Mouse (Mus musculus) right cerebral cortex, postnatal 10 days (tissue): ENCODE data around the gene Pycr1.
A peak's percentile ranks its signal among the peaks of the same experiment; 100 is the strongest.

Source experiments
- DNase-seq, 2 experiments: peaks; one replicate each; pipeline ENCODE4 v3.0.0; 2021; ENCODE audit warnings: low spot score in 2 of 2

Gene Pycr1

DNA sequence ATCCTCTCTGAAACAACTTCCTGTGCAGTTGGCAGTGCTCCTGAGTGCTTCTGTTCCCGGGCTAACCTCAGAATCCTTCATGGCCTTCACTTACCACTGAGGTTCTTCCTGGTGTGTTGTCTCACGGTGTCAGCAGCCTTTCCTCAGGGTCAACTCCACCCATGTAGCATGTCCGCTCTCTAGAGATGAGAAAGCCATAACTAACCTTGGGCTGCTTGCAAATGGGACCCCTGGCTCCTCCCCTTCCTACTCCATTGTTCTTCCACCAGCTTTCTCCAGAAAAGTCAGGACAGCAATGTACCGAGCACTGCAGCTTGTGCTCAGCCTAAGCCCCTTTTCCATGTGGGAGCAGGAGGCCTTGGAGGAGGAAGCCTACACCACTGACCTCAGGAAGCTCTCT lies 36.8 kb downstream of the Pycr1 start:
- no peak for DNase-seq

DNA sequence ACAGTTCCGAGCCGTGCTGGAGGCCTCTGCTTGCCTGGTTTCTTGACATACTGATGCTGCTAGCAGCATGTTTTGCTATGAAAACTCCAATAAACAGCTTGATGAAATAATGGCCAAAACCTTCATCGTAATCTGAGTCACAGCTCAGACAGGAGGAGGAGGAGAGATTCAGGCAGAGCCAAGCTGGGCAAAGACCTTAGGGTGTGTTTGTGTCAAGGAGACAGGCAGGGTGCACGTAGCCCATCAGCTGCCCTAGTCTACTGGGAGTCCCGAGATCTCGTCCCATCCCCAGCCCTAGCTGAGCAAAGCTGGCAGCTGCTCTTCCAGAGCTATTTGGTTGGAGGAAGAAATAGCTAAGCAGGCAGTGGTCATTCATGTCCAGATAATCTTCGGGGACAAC lies 37.9 kb downstream of the Pycr1 start:
- DNase-seq: no peak

DNA sequence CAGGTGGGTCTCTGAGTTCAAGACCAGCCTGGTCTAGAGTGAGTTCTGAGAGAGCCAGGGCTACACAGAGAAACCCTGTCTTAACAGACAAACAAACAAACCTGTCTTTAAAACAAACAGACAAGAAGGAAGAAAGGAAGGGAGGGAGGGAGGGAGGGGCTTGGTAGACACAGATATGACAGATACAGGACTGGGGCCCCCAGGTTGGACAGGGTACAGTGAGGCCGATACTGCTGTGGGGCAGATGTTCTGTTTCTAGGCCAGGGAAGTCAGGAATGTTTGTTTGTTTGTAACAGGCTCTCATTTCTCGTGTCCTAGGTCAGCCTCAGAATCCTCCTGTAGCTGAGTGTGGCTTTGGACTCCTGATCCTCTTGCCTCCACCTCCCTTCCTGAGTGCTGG lies 40.0 kb downstream of the Pycr1 start:
- DNase-seq: no peak

DNA sequence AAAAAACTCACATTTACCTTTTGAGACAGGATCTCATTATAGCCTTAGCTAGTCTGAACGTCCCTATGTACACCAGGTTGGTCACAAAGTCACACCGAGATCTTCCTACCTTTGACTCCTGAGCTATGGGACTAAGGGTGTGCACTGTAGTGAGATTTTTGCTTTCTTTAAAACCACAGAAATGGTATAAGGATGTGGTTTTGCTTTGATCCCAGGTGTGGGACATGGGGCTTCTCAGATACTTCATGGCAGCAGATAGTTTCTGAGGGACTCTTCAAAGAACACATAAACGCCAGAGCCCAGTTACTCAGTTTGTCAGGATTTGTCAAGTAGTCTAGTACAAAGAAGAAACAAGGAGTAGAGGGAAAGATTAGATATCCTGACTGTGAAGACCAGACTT lies 42.9 kb downstream of the Pycr1 start:
- DNase-seq: no peak

DNA sequence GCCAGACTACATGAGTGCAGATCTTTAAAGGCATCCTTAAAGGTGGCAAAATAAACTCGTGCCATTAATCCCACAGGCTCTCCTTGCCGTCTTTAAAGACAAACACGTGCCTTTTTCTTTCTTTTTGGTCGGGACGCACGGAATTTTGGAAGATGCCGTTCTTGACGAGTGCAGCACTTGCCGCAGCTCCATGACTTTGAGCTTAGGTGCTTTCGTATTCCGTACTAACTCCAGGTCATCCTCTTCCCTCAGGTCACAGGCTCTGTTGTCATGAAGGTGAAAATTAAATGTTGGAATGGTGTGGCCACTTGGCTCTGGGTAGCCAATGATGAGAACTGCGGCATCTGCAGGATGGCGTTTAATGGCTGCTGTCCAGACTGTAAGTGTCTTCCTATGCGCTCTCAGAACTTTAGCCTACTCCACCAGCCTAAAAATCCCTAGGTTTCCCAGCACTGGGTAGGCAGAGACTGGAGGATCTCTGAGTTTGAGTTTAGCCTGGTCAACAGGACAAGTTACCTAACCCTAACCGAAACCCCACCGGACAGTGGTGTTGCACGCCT lies 44.5 kb downstream of the Pycr1 start:
- peak in 1 of 2 experiments; percentile 36 for DNase-seq

DNA sequence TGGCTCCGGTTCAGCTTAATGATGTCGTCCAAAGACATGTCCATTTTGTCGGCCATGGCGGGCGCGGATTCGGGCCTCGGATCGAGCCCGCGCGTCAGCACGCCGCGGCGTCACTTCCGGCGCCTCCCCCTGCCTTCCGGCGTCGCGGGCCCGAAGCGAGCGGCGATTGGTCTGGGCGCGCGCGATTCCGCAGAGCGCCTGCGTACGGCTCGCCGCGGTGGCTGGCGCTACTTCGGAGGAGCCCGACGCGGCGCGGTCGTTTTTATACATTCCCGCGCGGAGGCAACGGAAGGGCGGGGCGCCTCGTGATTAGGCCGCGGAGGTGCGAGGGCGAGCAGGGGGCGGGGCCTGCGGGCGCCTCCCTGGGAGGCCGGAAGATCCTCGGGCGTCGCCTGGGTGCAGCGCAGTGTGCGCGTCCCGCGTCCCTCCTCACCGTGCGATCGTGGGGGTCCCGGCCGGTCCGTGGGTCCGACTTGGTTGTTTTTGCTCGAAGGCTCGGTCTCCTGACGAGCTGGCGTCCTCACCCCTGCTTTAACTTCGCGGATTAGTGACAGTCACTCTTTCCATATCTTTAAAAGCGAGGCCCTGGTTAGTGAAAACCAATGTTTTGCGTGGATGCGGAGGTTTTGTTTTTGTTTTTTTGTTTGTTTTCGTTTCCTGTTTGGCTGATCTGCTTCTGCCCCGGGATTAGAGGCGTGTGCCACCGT lies 45.1 kb downstream of the Pycr1 start, which contains the start of the genes Alyref and Anapc11:
TSS of gene Alyref (minus strand) at position 83 of the 707 bp plus-strand sequence.
TSS of gene Anapc11 (plus strand) at position 139 of the 707 bp plus-strand sequence.
- peak; percentile 96 for DNase-seq

DNA sequence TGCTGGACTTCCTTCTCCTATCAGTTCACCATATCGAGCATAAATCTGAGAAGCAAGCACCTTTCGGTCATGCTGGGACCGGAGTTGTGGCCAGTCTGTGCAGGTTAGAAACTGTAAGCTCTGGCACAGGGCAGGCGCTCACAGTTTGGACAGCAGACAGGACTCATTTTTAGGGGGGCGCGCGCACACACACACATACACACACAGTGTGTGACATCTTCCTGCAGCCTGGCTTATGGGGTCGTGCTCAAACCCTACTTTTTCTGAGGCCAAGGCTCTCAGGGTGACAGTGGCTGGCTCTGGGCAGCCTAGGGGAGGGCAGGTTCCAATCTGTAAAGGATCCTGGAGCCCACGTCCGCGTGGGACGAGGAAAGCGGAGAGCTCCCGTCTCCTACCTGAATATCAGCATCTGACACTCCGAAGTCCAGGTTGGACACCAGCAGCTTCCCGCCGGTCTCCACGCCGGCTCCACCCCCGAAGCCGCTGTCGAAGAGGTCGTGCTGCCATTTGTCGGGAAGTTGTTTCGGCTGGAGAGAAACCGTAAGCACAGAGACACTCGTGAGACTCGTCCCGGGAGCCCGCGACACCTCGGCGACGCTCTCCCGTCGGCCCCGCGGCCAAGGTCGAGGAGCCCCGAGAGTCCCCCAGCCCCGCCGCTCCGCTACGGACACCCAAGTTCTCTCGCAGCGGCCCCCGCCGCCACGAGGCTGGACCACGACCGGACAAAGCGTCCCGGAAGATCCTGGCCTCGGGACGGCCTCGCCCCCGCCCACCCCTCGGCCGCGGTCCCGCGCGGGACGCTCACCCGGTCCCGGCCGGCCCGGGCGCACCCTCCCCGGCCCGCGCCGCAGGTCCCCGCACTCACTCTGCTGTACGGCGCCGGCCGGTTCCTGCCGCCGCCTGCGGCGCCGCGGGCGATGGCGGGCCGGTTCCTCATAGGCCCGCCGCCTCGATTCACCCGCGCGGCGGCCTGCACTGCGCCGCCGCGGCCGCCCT lies 46.0 kb downstream of the Pycr1 start:
- peak in 1 of 2 experiments; percentile 36 for DNase-seq

DNA sequence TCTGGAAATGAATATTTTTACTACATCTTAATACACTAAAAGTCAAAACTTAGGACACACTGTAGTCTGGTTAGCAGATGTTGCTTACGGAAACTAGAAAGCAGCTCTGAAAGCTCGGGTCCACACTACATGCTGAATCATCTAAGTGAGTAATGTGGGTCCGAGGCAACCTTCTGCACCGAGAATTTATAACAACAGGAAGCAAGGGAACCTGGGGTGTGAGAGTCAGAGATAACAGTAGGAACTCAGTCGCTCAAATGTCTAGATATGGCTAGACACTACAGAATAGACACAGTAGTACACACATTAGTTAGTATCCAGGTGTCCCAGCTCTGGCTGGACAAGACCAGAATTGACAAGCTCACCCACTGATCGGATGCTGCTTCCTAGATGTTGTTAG lies 55.0 kb downstream of the Pycr1 start:
- no peak for DNase-seq
